Mouse (Mus musculus) myocyte (in vitro differentiated cells): ENCODE results near the gene Bdkrb2. TPM values are rescaled to one million over a fixed set of nuclear protein-coding genes. Genes with fewer than 3 reads are reported as not detected.

Experiments
- H3K27me3 ChIP-seq: one replicate; pipeline ENCODE4 v1.6.1; 2011; ENCODE audit not compliant: control insufficient read depth, insufficient read depth, insufficient read length
- H3K36me3 ChIP-seq: one replicate; pipeline ENCODE4 v1.6.1; 2011; ENCODE audit not compliant: control insufficient read depth, insufficient read depth
- H3K4me2 ChIP-seq: one replicate; pipeline ENCODE4 v1.6.1; 2011; ENCODE audit warnings: low read depth, control low read depth
- H3K4me3 ChIP-seq: one replicate; pipeline ENCODE4 v1.5.1; 2011; ENCODE audit warnings: mild to moderate bottlenecking, control low read depth, moderate library complexity
- H3K79me2 ChIP-seq: one replicate; pipeline ENCODE4 v1.6.1; 2011; ENCODE audit not compliant: control insufficient read depth, insufficient read depth
- H3ac ChIP-seq: one replicate; pipeline ENCODE4 v1.6.1; 2011; ENCODE audit not compliant: control insufficient read depth, insufficient read length
- CEBPB ChIP-seq: IDR thresholded peaks from 2 replicates; pipeline ENCODE4 v1.6.1; 2011; ENCODE audit warnings: mild to moderate bottlenecking, moderate library complexity; ENCODE audit not compliant: poor library complexity, insufficient read depth, severe bottlenecking
- E2F4 ChIP-seq: IDR thresholded peaks from one replicate; pipeline ENCODE4 v1.6.1; 2011; ENCODE audit warnings: mild to moderate bottlenecking, control low read depth, moderate library complexity; ENCODE audit not compliant: insufficient read depth
- MAX ChIP-seq: IDR thresholded peaks from one replicate; pipeline ENCODE4 v1.6.1; 2011; ENCODE audit warnings: low read depth, mild to moderate bottlenecking, control low read depth
- MYOD1 ChIP-seq, 3 experiments: IDR thresholded peaks; one replicate each; pipeline ENCODE4 v1.6.1; 2011; ENCODE audit warnings: control low read depth in 2 of 3, low read depth in 2 of 3, mild to moderate bottlenecking in 2 of 3, moderate library complexity in 1 of 3; ENCODE audit not compliant: insufficient read length in 2 of 3, control insufficient read depth in 1 of 3
- MYOG ChIP-seq, 3 experiments: IDR thresholded peaks; one replicate each; pipeline ENCODE4 v1.6.1; 2011; ENCODE audit warnings: control low read depth in 2 of 3, low read depth in 2 of 3, mild to moderate bottlenecking in 2 of 3; ENCODE audit not compliant: insufficient read length in 2 of 3, control insufficient read depth in 1 of 3, insufficient read depth in 1 of 3
- POLR2A ChIP-seq: IDR thresholded peaks from one replicate; pipeline ENCODE4 v1.6.1; 2011; ENCODE audit warnings: low read depth, mild to moderate bottlenecking, control low read depth, moderate library complexity; ENCODE audit not compliant: insufficient read length
- POLR2AphosphoS2 ChIP-seq: IDR thresholded peaks from one replicate; pipeline ENCODE4 v1.6.1; 2011; ENCODE audit warnings: low read depth, control low read depth; ENCODE audit not compliant: insufficient read length
- REST ChIP-seq: IDR thresholded peaks from one replicate; pipeline ENCODE4 v1.6.1; 2011; ENCODE audit warnings: mild to moderate bottlenecking, control low read depth, moderate library complexity; ENCODE audit not compliant: insufficient read depth, insufficient read length
- SRF ChIP-seq: IDR thresholded peaks from one replicate; pipeline ENCODE4 v1.6.1; 2011; ENCODE audit warnings: low read depth; ENCODE audit not compliant: control insufficient read depth, insufficient read length
- TCF12 ChIP-seq: IDR thresholded peaks from one replicate; pipeline ENCODE4 v1.6.1; 2011; ENCODE audit warnings: mild to moderate bottlenecking, control low read depth; ENCODE audit not compliant: poor library complexity, insufficient read depth, severe bottlenecking
- TCF3 ChIP-seq: IDR thresholded peaks from one replicate; pipeline ENCODE4 v1.6.1; 2011; ENCODE audit warnings: low read depth, control low read depth; ENCODE audit not compliant: insufficient read length
- USF1 ChIP-seq: IDR thresholded peaks from one replicate; pipeline ENCODE4 v1.6.1; 2011; ENCODE audit warnings: low read depth, mild to moderate bottlenecking, control low read depth, moderate library complexity
- polyA plus RNA-seq: library from polyadenylated mRNA; unstranded; fragments of >200 nt; fragmentation: generic; extraction: Trizol; gene quantifications from one replicate; pipeline ENCODE4 v1.2.1, GENCODE M21; 2012; ENCODE audit warnings: missing spikeins

Gene Bdkrb2
- polyA plus RNA-seq, 1 experiment = 2.2 TPM

DNA sequence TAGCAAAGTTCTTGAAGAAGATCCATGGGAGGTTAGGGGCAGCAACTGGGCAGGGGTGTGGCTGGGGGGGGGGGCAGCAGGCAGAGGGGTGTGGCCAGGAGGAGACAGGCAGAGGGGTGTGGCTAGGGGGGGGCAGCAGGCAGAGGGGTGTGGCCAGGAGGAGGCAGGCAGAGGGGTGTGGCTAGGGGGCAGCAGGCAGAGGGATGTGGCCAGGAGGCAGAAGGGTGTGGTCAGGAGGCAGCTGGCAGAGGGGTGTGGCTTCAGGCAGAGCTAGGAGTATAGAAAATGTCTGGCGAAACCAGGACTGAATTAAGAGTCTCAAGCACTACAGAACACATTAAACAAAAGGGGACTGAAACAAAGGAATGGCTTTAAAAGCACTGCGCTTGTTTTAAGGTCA is 20.5 kb downstream of the Bdkrb2 start:
- peak; percentile 32 to 74 (median 49) for TF ChIP-seq MYOG (IDR thresholded peaks at IDR 0.05; ENCODE audit: control insufficient read depth in 1 of 3, insufficient read depth in 1 of 3, insufficient read length in 2 of 3, low read depth in 2 of 3)
- no peak for TF ChIP-seq SRF
- TF ChIP-seq POLR2A = peak; percentile 21
- no peak for TF ChIP-seq MAX
- no peak for TF ChIP-seq REST
- peak in 1 of 3 experiments; percentile 71 for TF ChIP-seq MYOD1 (IDR thresholded peaks at IDR 0.05; ENCODE audit: control insufficient read depth in 1 of 3, insufficient read length in 2 of 3, low read depth in 2 of 3)
- no peak for TF ChIP-seq TCF3
- TF ChIP-seq TCF12 = no peak
- no peak for TF ChIP-seq USF1
- no peak for TF ChIP-seq E2F4
- no peak for TF ChIP-seq POLR2AphosphoS2
- no peak for TF ChIP-seq CEBPB
- Histone ChIP-seq H3K4me3 (no peak overlapping the region), H3ac (no peak overlapping the region), H3K4me2 (peak overlapping the region; percentile 53), H3K79me2 (no peaks in the 10 kb centered on the region), H3K36me3 (no peaks in the 10 kb centered on the region), H3K27me3 (no peaks in the 10 kb centered on the region)

GRCm38 (mm10) chr12:105584851-105585250 is 21.8 kb downstream of the Bdkrb2 start:
- Histone ChIP-seq H3K36me3 (no peaks in the 10 kb centered on the region), H3K27me3 (no peaks in the 10 kb centered on the region), H3ac (no peak overlapping the region), H3K4me2 (no peak overlapping the region), H3K79me2 (no peaks in the 10 kb centered on the region), H3K4me3 (no peak overlapping the region)
- no peak for TF ChIP-seq REST
- TF ChIP-seq TCF3 = no peak
- no peak for TF ChIP-seq TCF12
- no peak for TF ChIP-seq MYOG (IDR thresholded peaks at IDR 0.05; ENCODE audit: control insufficient read depth in 1 of 3, insufficient read depth in 1 of 3, insufficient read length in 2 of 3, low read depth in 2 of 3)
- TF ChIP-seq MYOD1 (IDR thresholded peaks at IDR 0.05; ENCODE audit: control insufficient read depth in 1 of 3, insufficient read length in 2 of 3, low read depth in 2 of 3) = no peak
- no peak for TF ChIP-seq MAX
- no peak for TF ChIP-seq CEBPB

DNA sequence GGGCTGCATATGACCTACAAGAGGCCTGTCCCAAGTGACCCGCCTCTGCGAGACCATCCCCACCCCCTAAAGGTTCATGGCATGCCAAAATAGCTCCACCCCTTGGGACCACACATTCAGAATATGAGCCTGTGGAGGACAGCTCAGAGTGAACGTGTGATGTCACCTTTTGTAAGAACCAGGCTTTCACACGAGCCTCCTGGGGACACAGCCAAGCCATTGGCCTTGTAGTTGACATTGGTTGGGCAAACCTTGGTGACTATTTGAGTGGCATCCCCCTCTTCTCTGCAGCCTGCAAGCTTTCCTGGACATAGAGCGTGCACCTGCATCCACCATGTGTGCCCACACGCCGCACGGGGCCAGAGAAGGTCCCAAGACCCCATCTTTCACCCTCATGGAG is 24.5 kb downstream of the Bdkrb2 start:
- H3K79me2 ChIP-seq = no peaks in the 10 kb centered on the region
- TF ChIP-seq POLR2AphosphoS2 (no peak), TCF3 (no peak), MAX (no peak), USF1 (no peak), CEBPB (no peak)
- H3K4me2 ChIP-seq = no peak overlapping the region
- no peaks in the 10 kb centered on the region for H3K36me3 ChIP-seq
- H3ac ChIP-seq = no peak overlapping the region
- no peak overlapping the region for H3K4me3 ChIP-seq
- H3K27me3 ChIP-seq = no peaks in the 10 kb centered on the region

- no peak overlapping the region for H3K4me2 ChIP-seq
- no peak overlapping the region for H3ac ChIP-seq
- no peaks in the 10 kb centered on the region for H3K79me2 ChIP-seq
- H3K27me3 ChIP-seq = no peaks in the 10 kb centered on the region
- no peak overlapping the region for H3K4me3 ChIP-seq
- H3K36me3 ChIP-seq = no peaks in the 10 kb centered on the region
- TF ChIP-seq USF1 (no peak), SRF (no peak), REST (no peak), CEBPB (no peak), TCF12 (no peak), MYOD1 (IDR thresholded peaks at IDR 0.05; ENCODE audit: control insufficient read depth in 1 of 3, insufficient read length in 2 of 3, low read depth in 2 of 3) (no peak), POLR2AphosphoS2 (no peak), E2F4 (no peak), POLR2A (no peak), TCF3 (no peak), MAX (no peak), MYOG (IDR thresholded peaks at IDR 0.05; ENCODE audit: control insufficient read depth in 1 of 3, insufficient read depth in 1 of 3, insufficient read length in 2 of 3, low read depth in 2 of 3) (no peak)
Observed at GRCm38 (mm10) chr12:105590786-105591185, 27.8 kb downstream of the Bdkrb2 start.

DNA sequence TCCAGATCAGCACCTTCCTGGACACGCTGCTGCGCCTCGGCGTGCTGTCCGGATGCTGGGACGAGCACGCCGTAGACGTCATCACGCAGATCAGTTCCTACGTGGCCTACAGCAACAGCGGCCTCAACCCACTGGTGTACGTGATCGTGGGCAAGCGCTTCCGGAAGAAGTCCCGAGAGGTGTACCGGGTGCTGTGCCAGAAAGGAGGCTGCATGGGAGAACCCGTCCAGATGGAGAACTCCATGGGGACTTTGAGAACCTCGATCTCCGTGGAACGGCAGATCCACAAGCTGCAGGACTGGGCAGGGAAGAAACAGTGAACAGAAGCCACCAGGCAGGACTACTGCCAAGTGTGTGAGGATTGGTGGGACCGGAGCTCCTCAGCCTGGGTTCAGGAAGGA is 29.3 kb downstream of the Bdkrb2 start:
- Histone ChIP-seq H3K79me2 (no peaks in the 10 kb centered on the region), H3K27me3 (no peaks in the 10 kb centered on the region), H3K36me3 (no peaks in the 10 kb centered on the region), H3K4me3 (no peak overlapping the region), H3K4me2 (no peak overlapping the region), H3ac (no peak overlapping the region)
- TF ChIP-seq TCF12 (no peak), MAX (no peak), TCF3 (no peak)

DNA sequence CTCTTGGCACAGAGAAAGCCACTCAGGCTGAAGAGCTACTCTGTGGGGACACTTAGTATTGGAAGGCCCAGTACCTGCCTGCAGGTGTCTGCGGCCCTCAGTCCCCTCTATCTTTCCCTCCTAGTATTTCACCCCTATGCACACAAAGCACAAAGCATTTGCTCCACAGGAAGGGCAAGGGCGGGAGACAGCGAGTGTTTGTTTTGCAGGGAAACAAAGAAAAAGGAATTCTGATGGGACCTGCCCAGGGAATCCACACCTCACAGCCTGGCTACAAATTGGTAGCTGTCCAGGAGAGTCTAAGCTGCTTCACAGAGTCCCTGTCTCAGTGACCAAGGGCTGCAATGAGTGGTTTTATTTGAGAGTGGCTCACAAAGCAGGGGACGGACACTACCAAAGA is 30.4 kb downstream of the Bdkrb2 start:
- H3K79me2 ChIP-seq = no peaks in the 10 kb centered on the region
- H3K36me3 ChIP-seq = no peaks in the 10 kb centered on the region
- no peak for TF ChIP-seq REST
- TF ChIP-seq TCF12 = no peak
- TF ChIP-seq TCF3 = no peak
- no peak for TF ChIP-seq USF1
- no peak for TF ChIP-seq MAX
- TF ChIP-seq POLR2A = no peak
- no peak for TF ChIP-seq MYOG (IDR thresholded peaks at IDR 0.05; ENCODE audit: control insufficient read depth in 1 of 3, insufficient read depth in 1 of 3, insufficient read length in 2 of 3, low read depth in 2 of 3)
- TF ChIP-seq POLR2AphosphoS2 = no peak
- TF ChIP-seq MYOD1 (IDR thresholded peaks at IDR 0.05; ENCODE audit: control insufficient read depth in 1 of 3, insufficient read length in 2 of 3, low read depth in 2 of 3) = no peak
- TF ChIP-seq CEBPB = no peak
- no peak for TF ChIP-seq E2F4
- no peak for TF ChIP-seq SRF
- H3K4me3 ChIP-seq = no peak overlapping the region
- H3K27me3 ChIP-seq = no peaks in the 10 kb centered on the region
- no peak overlapping the region for H3ac ChIP-seq
- no peak overlapping the region for H3K4me2 ChIP-seq
